Mouse (Mus musculus): Measurements from ENCODE around the gene Cmss1.

Gene Cmss1

GRCm38 (mm10) chr16:57340613-57340898 is 266.1 kb downstream of the Cmss1 start:
- DNase-seq (ENCODE audit: low spot score) = no peak

GRCm38 (mm10) chr16:57339765-57340612 is 266.7 kb downstream of the Cmss1 start:
- no peak for DNase-seq (ENCODE audit: low spot score)

DNA sequence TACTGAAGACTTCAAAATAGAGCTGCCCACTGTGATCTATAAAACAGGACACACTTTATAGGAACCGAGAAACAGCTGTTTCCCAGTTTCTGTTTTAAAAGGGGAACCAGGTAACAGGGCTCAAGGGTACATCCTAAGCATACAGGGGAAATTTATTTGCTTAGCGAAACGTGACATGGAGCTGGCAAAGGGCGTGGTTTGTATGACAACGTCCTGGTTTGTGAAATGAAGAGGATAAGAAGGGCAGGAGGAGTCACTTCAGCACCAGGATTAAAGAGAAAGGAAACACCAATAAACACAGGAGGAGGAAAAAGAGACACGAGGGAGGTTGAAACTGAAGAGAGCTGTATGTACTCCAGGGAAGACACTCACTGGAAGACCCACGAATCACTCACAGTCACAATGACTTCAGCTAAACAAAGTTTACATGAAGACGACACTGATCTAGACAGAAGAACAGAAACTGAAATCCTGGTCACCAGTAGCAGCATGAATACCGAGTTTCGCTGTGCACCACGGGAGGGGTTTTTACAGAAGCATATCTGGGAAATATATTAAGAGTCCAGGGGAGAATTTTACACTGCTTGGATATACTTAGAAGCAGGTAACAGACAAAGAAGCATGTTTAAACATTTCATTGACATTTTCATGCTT is 269.8 kb downstream of the Cmss1 start:
- DNase-seq (ENCODE audit: low spot score) = peak; percentile 17

DNA sequence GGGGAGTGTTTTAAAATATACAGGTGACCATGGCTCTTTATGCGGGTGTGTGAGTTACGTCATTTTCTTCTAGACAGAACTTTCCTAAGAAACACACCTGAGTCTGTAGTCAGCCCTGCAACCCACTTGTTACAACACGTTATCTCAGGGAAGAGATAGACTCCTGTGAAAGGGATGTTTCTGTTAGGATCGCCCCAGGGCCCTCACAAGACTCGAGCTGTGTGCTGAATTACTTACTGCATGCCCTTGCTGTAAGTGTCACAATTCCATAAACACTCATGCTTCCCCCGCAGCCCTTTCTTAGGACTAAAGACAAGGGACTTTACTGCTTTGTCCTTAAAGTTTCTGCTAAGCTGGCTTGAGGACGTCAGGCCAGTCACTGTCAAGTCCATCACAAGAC is 274.4 kb downstream of the Cmss1 start:
- DNase-seq (ENCODE audit: low spot score) = no peak

DNA sequence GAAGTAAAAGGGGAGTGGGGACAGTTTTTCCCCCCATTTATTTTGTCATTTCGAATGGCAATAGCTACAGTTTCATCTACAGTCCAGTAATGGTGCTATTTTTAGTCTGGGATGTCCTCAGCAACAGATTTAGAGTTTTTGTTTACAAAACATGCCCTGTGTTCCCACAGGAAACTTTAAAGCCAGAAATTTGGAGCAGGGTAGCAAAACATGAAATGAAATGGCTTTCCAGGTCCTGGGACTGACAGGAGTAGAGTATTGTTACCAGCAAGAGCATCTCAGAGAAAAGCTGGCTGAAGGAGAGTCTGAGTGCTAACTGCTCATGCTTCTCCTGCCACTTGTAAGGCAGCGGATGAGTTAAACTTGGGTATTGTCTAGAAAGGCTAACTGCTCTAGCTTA is 276.6 kb downstream of the Cmss1 start:
- no peak for DNase-seq (ENCODE audit: low spot score)

DNA sequence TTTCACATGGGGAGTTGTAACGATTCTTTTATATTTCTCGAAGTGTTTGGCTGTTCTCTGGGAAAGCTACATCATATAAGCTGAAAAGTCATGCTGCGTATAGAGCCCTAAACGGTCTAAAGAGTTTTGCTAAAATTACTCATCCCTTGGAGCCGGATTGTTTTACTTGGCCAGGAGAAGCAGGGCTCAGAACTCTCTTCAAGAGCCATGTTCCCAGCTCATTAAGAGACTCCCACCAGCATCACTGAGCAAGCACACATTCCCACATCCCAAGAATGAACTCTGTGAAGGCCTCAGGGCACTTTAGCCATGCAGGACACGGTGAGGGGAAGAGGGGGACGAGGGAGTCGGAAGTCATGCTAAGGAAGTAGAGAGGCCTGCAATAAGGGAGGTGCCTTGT is 277.6 kb downstream of the Cmss1 start:
- DNase-seq (ENCODE audit: low spot score) = no peak

- no peak for DNase-seq (ENCODE audit: low spot score)
Observed at GRCm38 (mm10) chr16:57326996-57327395, 279.7 kb downstream of the Cmss1 start.

DNA sequence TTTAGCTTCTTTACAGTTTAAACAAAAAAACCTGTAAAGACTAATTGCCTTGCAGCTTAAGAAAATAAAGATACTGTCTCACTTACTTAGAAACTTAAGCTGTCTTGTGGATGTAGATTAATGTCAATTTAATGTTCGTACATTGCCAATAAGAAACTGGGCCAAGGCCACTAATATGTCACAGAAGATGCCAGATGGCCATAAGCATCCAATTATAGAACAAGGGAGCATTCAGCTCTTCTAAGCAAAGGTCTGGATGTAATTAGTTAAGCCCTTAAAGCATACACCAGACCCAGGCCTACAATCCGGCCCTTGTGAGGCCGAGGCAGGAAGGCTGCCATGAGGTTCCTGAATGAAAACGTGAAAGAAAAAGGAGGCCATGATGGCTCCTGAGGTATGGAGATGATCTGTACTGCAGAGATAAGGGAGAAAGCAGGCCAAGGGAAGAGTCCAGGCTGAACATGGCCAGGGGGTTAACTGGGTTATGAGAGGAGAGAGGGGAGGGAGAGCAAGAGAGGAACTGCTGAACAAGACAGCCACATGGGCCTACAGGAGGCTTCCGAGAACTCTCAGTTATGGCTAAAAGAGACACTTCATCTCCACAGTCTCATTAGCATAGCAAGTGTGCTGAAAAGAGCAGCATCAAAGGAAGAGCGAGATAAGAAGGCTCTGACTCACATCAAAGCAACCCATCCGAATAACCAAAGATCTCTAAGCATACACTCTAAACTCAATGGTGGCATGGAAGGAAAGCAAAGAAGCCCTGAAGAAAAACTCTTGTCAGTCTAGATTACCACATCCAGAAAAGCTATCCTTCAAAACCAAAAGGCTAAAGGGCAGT is 287.2 kb downstream of the Cmss1 start:
- DNase-seq (ENCODE audit: low spot score) = no peak

GRCm38 (mm10) chr16:57318637-57319125 is 288.0 kb downstream of the Cmss1 start:
- no peak for DNase-seq (ENCODE audit: low spot score)

DNA sequence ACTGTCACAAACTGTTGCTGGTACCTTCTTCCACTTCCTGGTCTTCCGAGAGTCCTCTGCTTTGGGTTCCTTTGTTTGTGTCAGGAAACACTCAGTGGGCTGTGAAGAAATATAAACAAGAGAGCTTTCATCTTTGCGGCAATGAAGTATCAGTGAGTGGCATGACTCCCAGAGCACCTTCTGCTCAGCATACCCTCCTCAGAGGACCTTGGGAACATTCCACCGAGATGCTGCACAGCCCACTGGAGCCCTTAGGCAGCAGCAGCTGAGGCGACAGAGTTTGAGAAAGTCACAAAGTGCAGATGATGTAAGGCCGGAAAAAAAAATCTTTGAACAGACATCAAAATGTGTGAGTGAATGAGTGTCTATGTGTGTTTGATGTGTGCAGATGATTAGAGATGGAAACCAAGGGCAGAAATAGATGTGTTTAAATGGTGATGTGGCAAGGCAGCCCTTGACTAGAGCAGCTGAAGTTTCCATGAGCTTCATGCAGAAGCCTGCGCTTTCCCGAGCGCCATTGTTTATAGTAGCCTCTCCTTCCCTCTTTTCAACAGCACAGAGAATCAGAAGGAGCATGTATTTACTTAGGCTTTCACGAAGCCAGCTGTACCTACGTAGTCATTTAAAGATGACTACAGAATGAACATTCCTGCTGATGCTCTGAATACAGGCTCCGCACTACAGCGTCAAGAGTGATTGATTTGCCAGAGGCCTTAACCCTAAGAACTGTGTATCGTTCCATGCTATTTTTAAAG is 288.6 kb downstream of the Cmss1 start:
- DNase-seq (ENCODE audit: low spot score) = no peak

DNA sequence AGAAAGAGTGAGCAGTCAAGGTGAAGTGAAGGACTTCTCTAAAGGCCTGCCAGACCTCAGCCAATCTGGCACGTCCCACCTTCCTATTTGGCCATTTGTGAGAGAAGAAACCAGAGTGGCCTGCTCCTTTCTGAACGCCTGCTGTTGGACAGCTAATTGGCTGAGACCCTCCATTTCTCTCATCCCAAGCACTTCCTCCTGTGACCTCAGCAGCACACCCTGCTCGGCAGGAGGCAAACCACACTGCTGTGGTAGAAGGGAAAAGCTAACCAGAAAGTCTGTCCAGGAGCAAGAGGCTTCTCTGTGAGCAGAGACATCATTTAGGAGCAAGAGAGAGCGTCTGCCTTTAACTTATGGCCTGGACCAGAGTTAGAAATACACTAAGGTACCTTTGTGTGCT is 289.5 kb downstream of the Cmss1 start:
- no peak for DNase-seq (ENCODE audit: low spot score)

GRCm38 (mm10) chr16:57315026-57315425 is 291.6 kb downstream of the Cmss1 start:
- no peak for DNase-seq (ENCODE audit: low spot score)

DNA sequence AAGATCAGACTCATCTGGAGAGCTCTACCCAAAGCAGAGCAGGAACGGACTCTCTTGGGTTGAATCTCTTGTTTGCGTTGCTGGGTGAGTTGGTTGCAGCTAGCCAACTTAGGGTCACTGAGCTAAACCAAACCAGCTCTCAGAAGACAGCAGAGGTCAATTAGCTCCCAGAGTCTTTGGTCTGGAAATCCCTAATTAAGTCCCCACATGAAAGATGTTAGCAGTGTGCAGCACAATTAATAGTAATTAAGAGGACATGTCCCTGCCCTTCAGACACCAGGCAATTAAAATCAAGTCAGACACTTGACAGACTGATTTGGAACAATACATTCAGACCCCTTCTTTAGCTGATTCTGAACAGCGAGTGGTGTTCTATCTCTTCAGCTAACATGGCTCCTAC is 292.4 kb downstream of the Cmss1 start:
- no peak for DNase-seq (ENCODE audit: low spot score)

- DNase-seq (ENCODE audit: low spot score) = no peak
Observed at GRCm38 (mm10) chr16:57313487-57313886, 293.2 kb downstream of the Cmss1 start.

DNA sequence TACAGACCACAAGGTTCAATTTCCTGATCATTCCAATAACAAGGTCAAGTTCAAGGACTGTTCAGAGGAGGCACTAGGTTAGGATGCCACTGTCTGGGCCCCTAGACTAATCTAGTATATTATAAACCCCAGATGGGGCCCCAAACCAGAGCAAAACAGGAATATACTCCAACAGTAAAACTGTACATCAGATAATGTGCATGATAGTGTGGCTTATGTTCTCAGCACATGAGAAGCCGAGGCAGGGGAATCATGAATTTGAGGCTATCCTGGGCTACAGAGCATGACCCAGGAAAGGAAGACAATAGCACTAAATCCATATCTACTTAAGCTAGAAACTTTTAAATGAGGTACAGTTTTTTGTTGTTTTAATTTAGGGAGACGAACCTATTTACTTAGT is 294.5 kb downstream of the Cmss1 start:
- no peak for DNase-seq (ENCODE audit: low spot score)

- DNase-seq (ENCODE audit: low spot score) = no peak
Observed at GRCm38 (mm10) chr16:57305463-57305862, 301.2 kb downstream of the Cmss1 start.

- DNase-seq (ENCODE audit: low spot score) = no peak
Observed at GRCm38 (mm10) chr16:57303716-57304115, 302.9 kb downstream of the Cmss1 start.

GRCm38 (mm10) chr16:57302792-57303698 is 303.6 kb downstream of the Cmss1 start:
- DNase-seq (ENCODE audit: low spot score) = no peak

DNA sequence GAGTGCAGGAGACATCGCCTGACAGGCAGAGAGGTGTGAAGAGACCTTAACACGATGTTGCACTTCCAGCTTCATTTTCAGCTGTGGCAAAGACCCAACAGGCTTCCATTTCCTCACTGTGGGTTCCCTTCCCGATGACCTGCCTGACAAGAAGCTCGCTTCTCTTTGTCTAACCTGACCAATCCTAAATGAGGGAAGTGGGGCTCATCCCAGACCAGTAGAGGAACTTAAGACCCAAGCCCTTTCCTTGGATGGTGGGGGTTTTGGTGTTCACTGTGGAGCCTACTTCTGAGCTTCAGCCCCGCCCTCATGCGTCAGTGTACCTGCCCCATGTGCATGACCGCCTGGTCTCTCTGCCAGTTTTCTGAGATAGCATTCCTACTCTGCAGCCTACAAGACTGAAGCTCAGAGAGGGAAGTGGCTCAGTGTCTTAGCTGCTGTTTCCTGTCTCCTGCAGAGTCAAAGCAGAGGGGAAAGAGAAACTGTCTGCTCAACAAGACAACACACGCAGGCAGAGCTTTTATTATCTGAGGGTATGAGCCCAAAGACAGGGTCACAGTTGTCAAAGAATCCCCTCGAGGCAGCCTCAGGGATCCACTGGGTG is 305.1 kb downstream of the Cmss1 start:
- DNase-seq (ENCODE audit: low spot score) = no peak

- no peak for DNase-seq (ENCODE audit: low spot score)
Observed at GRCm38 (mm10) chr16:57295216-57295934, 311.3 kb downstream of the Cmss1 start.
